Mouse (Mus musculus) inflammation-experienced regulatory T-cells, adult 16 weeks (primary cell): ENCODE data around the gene Rbp4. TPM values are rescaled to one million over a fixed set of nuclear protein-coding genes. Genes with fewer than 3 reads are reported as not detected.

Source experiments
- polyA plus RNA-seq: library from polyadenylated mRNA; unstranded; fragments of 100-300 nt; shearing (Covaris generic); gene quantifications from one replicate; pipeline ENCODE4 v1.2.1, GENCODE M21; 2017

Rbp4 gene
- polyA plus RNA-seq, result not detected

GRCm38 (mm10) chr19:38125219-38125610, at the start of gene Rbp4:
Rbp4 (minus strand) TSS chr19:38125281.

GRCm38 (mm10) chr19:38132481-38132880, 7.4 kb upstream of the Rbp4 start, which contains the start of gene Pde6c:
Pde6c (plus strand) TSS chr19:38132781.

DNA sequence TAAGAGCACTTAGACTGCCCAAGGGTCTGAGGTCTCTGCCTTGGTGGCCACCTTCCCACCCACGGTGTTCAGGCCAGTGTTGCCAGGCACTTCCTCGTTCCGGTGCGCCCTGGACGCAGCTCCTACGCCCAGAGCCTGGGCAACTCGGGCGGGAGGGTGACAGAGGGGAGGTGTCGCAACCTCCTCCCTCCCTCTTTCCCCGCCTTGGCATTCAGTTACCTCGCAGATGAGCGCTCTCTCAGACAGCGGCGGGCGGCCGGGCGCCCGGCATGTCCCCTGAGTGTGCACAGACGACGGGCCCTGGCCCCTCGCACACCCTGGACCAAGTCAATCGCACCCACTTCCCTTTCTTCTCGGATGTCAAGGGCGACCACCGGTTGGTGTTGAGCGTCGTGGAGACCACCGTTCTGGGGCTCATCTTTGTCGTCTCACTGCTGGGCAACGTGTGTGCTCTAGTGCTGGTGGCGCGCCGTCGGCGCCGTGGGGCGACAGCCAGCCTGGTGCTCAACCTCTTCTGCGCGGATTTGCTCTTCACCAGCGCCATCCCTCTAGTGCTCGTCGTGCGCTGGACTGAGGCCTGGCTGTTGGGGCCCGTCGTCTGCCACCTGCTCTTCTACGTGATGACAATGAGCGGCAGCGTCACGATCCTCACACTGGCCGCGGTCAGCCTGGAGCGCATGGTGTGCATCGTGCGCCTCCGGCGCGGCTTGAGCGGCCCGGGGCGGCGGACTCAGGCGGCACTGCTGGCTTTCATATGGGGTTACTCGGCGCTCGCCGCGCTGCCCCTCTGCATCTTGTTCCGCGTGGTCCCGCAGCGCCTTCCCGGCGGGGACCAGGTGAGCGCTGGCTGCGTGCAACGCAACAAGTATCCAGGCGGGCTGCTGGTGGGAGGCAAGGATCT, 28.0 kb downstream of the Rbp4 start, which contains the start of gene Ffar4:
Ffar4 (plus strand) TSS at position 214 of the 901 bp plus-strand sequence.

Other genes starting within 250 kb of the Rbp4 start
- gene Myof, start 81.7 kb downstream of the Rbp4 start, polyA plus RNA-seq, result 0.56 TPM
- 5.8 TPM for gene Cep55, start 70.3 kb downstream of the Rbp4 start, polyA plus RNA-seq
- gene Ffar4, start 28.2 kb downstream of the Rbp4 start, polyA plus RNA-seq, result not detected
- 0.10 TPM for gene Pde6c, start 7.5 kb upstream of the Rbp4 start, polyA plus RNA-seq
- 24.1 TPM for gene Fra10ac1, start 98.9 kb upstream of the Rbp4 start, polyA plus RNA-seq
- 0.13 TPM for gene Lgi1, start 139.3 kb upstream of the Rbp4 start, polyA plus RNA-seq